Mouse (Mus musculus): ENCODE data around the gene Adgra1. TPM values are rescaled to one million over a fixed set of nuclear protein-coding genes. Genes with fewer than 3 reads are reported as not detected.

Adgra1 gene
- not detected in 2 replicates for polyA plus RNA-seq (2012; ENCODE audit: low replicate concordance)

DNA sequence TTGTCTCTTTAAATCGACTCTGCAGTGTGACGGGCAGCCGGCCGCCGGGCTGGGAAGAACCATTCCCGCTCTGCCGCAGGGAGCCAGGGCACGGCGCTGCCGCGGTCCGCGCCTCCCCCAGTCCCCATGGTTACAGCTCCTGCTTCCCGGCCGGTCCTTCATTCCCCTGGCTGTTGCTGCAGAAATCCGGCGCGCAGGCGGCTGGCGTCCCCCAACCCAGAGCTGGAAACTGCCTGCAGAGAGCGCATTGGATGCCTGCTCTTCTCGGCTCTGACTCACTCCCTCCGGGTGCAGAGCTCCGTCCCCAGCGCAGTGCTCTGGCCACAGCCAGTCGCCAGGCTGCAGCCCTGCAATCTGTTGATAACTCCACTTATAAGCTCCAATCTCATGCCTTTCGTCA, at the start of gene Adgra1:
Gene Adgra1 (plus strand): TSS at position 139 of the 400 bp plus-strand sequence.

DNA sequence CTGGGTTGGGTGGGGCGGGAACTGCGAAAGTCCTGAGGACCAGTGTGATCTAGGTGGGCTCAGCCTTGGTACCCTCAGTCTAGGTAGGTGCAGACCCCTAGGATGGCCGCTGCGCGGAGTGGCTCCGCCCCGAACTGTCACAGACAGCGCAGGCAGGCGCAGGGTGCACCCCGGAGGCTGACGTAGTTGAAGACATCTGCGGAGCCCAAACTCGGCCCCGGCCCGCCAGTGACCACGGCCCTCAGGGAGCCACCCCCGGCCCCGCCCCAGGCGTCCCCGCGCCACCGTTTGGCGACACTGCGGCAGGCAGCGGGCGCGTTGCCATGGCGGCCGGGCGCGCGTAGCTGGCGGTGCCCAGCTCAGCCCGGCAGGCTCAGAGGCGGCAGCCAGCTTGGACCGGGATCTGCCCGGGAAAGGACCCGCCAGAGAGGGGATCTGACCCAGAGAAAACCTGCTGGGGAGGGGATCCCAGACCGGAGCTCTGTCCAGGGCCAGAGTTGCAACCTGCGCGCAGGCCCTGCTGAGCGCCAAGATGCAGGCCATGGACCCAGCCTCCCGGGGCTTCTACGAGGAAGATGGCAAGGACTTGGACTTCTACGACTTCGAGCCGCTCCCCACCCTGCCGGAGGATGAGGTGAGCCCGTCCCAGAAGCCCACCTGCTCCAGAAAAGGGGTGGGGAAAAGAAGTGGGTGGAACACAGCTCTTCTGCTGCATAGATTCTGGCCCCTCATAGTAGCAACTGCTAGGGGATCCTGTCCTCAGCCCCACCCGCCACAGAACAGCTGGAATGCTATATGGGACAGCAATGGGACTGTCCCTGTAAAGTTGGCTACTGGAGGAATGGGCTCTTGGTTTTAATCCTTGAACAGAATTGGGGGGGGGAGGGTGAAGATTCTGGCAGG, 60.9 kb downstream of the Adgra1 start, which contains the start of gene Kndc1:
Gene Kndc1 (plus strand): TSS at position 42 of the 903 bp plus-strand sequence.

Other genes with a start within 250 kb of the Adgra1 start
- gene Cfap46, start 150.4 kb upstream of the Adgra1 start, polyA plus RNA-seq (2012; ENCODE audit: low replicate concordance), result not detected in 2 replicates
- 0.13 and 0.22 TPM in 2 replicates for gene Kndc1, start 60.5 kb downstream of the Adgra1 start, polyA plus RNA-seq (2012; ENCODE audit: low replicate concordance)
- 3.6 and 7.4 TPM in 2 replicates for gene Utf1, start 109.6 kb downstream of the Adgra1 start, polyA plus RNA-seq (2012; ENCODE audit: low replicate concordance)
- gene 6430531B16Rik, start 144.6 kb downstream of the Adgra1 start, polyA plus RNA-seq (2012; ENCODE audit: low replicate concordance), result 0.17 and 1.4 TPM in 2 replicates
- gene Adam8, start 158.4 kb downstream of the Adgra1 start, polyA plus RNA-seq (2012; ENCODE audit: low replicate concordance), result 11.9 and 25.8 TPM in 2 replicates
- gene Zfp511, start 202.2 kb downstream of the Adgra1 start, polyA plus RNA-seq (2012; ENCODE audit: low replicate concordance), result 20.5 and 29.4 TPM in 2 replicates
- 4.1 and 6.5 TPM in 2 replicates for gene Tubgcp2, start 202.5 kb downstream of the Adgra1 start, polyA plus RNA-seq (2012; ENCODE audit: low replicate concordance)
- gene Msx3, start 214.9 kb downstream of the Adgra1 start, polyA plus RNA-seq (2012; ENCODE audit: low replicate concordance), result not detected in 2 replicates
- gene Caly, start 248.4 kb downstream of the Adgra1 start, polyA plus RNA-seq (2012; ENCODE audit: low replicate concordance), result 0.16 TPM in 1 of 2 replicates, not detected in the other

All from hematopoietic multipotent progenitor cell, adult 10-12 weeks (in vitro differentiated cells).